Mouse (Mus musculus) C2C12 (cell line): Measurements from ENCODE around the gene Osbpl9.

ENCODE experiments used
- CTCF ChIP-seq: IDR thresholded peaks from one replicate; pipeline ENCODE4 v1.5.1; 2011; ENCODE audit not compliant: control insufficient read depth, insufficient read depth, insufficient read length
- USF1 ChIP-seq: IDR thresholded peaks from one replicate; pipeline ENCODE4 v1.6.1; 2011; ENCODE audit warnings: low read depth, mild to moderate bottlenecking, control low read depth, moderate library complexity

DNA sequence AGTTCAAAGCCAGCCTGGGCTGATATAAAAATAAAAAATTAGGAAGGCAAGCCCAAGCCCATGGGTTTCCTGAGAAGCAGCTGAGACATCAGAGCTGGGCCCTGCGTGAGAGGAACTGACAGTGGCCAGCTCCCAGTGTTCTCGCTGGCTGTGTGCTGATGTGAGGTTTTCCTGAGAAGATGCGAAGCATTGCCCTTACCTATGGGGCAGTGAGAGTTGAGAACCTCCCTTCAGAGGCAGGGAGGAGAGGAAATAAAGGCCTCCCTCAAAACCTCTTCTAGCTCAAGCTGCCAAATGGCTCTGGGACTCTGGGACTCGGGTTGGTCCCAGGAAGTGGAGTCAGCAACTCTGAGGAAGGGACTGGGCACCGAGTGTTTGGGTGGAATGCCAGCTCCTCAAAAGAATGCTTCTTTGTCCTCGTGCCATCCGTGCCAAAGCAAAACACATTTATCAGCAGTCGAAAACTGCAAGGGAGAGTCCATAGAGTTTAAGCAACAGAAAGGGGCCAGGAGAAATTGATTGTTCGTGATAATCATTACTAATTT is 32.8 kb upstream of the Osbpl9 start:
- TF ChIP-seq CTCF (no peak), USF1 (no peak)
